19 mouse cellular contexts compared by ENCODE assay signal in the genomic region with DNA sequence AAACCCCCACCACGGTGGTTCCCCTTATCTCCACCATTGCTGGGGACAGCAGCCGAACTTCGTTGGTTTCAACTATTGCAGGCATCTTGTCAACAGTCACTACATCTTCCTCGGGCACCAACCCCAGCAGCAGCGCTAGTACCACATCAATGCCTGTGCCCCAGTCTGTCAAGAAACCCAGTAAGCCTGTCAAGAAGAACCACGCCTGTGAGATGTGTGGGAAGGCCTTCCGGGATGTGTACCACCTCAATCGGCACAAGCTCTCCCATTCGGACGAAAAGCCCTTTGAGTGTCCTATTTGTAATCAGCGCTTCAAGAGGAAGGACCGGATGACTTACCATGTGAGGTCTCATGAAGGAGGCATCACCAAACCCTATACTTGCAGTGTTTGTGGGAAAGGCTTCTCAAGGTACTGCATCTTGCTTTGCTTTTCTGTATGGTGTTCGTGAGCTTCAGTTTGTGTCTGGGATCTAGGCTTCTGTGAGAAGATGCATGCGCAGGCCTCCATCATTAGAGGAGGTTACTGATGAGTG. TPM values are rescaled to one million over a fixed set of nuclear protein-coding genes. Genes with fewer than 3 reads are reported as not detected.
DNase-seq lines count a peak whose midpoint lies in the region; ATAC-seq and TF ChIP-seq lines count a peak whose summit lies in the region.
"Had no signal": no experiment of that assay in that cellular context is flagged by ENCODE, and none has a peak within 500 bp of the region (broad histone marks: within the 10 kb centered on the region; RNA-seq: fewer than 3 reads in every experiment).

No protein-coding gene starts in this region.

- no peak for DNase-seq in gastrocnemius, adult 2 months
- no peak for DNase-seq in gastrocnemius, postnatal 14 days
- DNase-seq in thymus, postnatal 36 days: peak; percentile 12 to 30
- no peak for DNase-seq in thymus, postnatal 10 days (ENCODE audit: low spot score in 2 of 2)
- no peak for DNase-seq in lung, postnatal 36 days
- DNase-seq: adrenal gland, postnatal 10 days; cerebellum, adult 18-20 months; cerebellum, postnatal 14 days; kidney, adult 8-10 months; kidney, postnatal 10 days; liver, embryonic 13.5 days; lung, adult 2 months; lung, postnatal 14 days; thymus, adult 18-20 months had no signal

- TF ChIP-seq CTCF in gastrocnemius, adult 2 months (IDR thresholded peaks at IDR 0.05): no peak

- no peaks in the 10 kb centered on the region for H3K9me3 ChIP-seq in megakaryocyte, embryonic 14.5 days
- H3K9me3 ChIP-seq: forebrain, embryonic 10.5 days; hindbrain, embryonic 12.5 days; liver, embryonic 13.5 days had no signal

- H3K27ac ChIP-seq in gastrocnemius, adult 2 months: peak overlapping the region; percentile 99
- H3K27ac ChIP-seq: forebrain, embryonic 10.5 days; hindbrain, embryonic 12.5 days; left cerebral cortex, adult 2 months; liver, embryonic 13.5 days had no signal

- intact Hi-C loops in gastrocnemius, adult 2 months (cut with DNase I): no loop called here
- intact Hi-C loops in gastrocnemius, postnatal 14 days (cut with DNase I; ENCODE audit: low total_unique reads): no loop called here

- peak overlapping the region; percentile 40 for H3K4me3 ChIP-seq in gastrocnemius, adult 2 months
- H3K4me3 ChIP-seq in megakaryocyte, embryonic 14.5 days (replicated peaks): peak overlapping the region; percentile 54
- H3K4me3 ChIP-seq: forebrain, embryonic 10.5 days; hindbrain, embryonic 12.5 days; left cerebral cortex, adult 2 months; liver, embryonic 13.5 days had no signal

- ATAC-seq in megakaryocyte, adult 5-6 weeks (ENCODE audit: poor library complexity, severe bottlenecking): no peak

- peaks cover 77% of the 10 kb centered on the region for H3K4me1 ChIP-seq in megakaryocyte, embryonic 14.5 days

- H3K36me3 ChIP-seq in megakaryocyte, embryonic 14.5 days (replicated peaks; ENCODE audit: low read length): peaks cover 77% of the 10 kb centered on the region

- no peaks in the 10 kb centered on the region for H3K27me3 ChIP-seq in megakaryocyte, embryonic 14.5 days (replicated peaks)
- H3K27me3 ChIP-seq: hindbrain, embryonic 12.5 days; liver, embryonic 13.5 days had no signal

RNA-seq across cellular contexts. Expression of a gene that starts 5.3 kb away (rescaled TPM):
- 10 to 100 TPM; 76.5 to 87.2 TPM for total RNA-seq in gastrocnemius, adult 2 months (2021)
- 10 to 100 TPM; 39.2 to 43.5 TPM for total RNA-seq in gastrocnemius, postnatal 14 days (2021)
- 5.8 and 9.9 TPM in 2 replicates for polyA plus RNA-seq in megakaryocyte, embryonic 14.5 days (2012; ENCODE audit: insufficient read depth, low replicate concordance)
- total RNA-seq in megakaryocyte, adult 5-6 weeks (2015): 46.4 and 55.3 TPM in 2 replicates
- total RNA-seq in megakaryocyte, adult 5-6 weeks (2017): 22.6 and 25.0 TPM in 2 replicates

RNA-seq across cellular contexts. Expression of a gene that starts 24.4 kb away (rescaled TPM):
- 100 to 1,000 TPM; 101 to 127 TPM for total RNA-seq in gastrocnemius, adult 2 months (2021)
- 10 to 100 TPM; 48.5 to 50.0 TPM for total RNA-seq in gastrocnemius, postnatal 14 days (2021)
- polyA plus RNA-seq in megakaryocyte, embryonic 14.5 days (2012; ENCODE audit: insufficient read depth, low replicate concordance): 294 and 346 TPM in 2 replicates
- total RNA-seq in megakaryocyte, adult 5-6 weeks (2015): 0.67 and 0.73 TPM in 2 replicates
- total RNA-seq in megakaryocyte, adult 5-6 weeks (2017): 1.3 and 2.2 TPM in 2 replicates

RNA-seq across cellular contexts. Expression of a gene that starts 26.2 kb away (rescaled TPM):
- total RNA-seq in gastrocnemius, adult 2 months (2021): 10 to 100 TPM; 67.5 to 85.8 TPM
- total RNA-seq in gastrocnemius, postnatal 14 days (2021): 10 to 100 TPM; 58.0 to 76.3 TPM
- 25.7 and 74.9 TPM in 2 replicates for polyA plus RNA-seq in megakaryocyte, embryonic 14.5 days (2012; ENCODE audit: insufficient read depth, low replicate concordance)
- total RNA-seq in megakaryocyte, adult 5-6 weeks (2015): 146 and 156 TPM in 2 replicates
- total RNA-seq in megakaryocyte, adult 5-6 weeks (2017): 369 and 388 TPM in 2 replicates

Comparison
In these comparisons a context has a peak if more than half of its experiments do, and no peak if none do; other contexts are left out.
1. DNase-seq: peak in thymus, postnatal 36 days (2 of 2); none in gastrocnemius, adult 2 months (single experiment), gastrocnemius, postnatal 14 days (single experiment), thymus, postnatal 10 days (0 of 2) and lung, postnatal 36 days (single experiment).
2. RNA of a gene that starts 24.4 kb away (total RNA-seq): 101 to 127 TPM in gastrocnemius, adult 2 months and 48.5 to 50.0 TPM in gastrocnemius, postnatal 14 days; 0.67 to 2.2 TPM in megakaryocyte, adult 5-6 weeks; every median in the first group is over 10 times any median in the second.